Mouse (Mus musculus): ENCODE results near the gene Scd2. TPM values are rescaled to one million over a fixed set of nuclear protein-coding genes. Genes with fewer than 3 reads are reported as not detected.
A peak's percentile ranks its signal among the peaks of the same experiment; 100 is the strongest.
"Not testable (repeated sequence)": the region's sequence is repeated elsewhere in the genome, so short reads cannot be mapped to it uniquely, and the experiment has no call there.

Scd2 gene
- polyA plus RNA-seq, 1 experiment from 2014 or later: 6.2 TPM

- no peak for DNase-seq
- Histone ChIP-seq H3K9me3 (ENCODE audit: low read length) (no peaks in the 10 kb centered on the region), H3K9ac (replicated peaks) (no peak overlapping the region), H3K4me1 (ENCODE audit: insufficient read depth) (peaks cover 14% of the 10 kb centered on the region), H3K4me3 (ENCODE audit: low read depth, low read length) (no peak overlapping the region), H3K27ac (ENCODE audit: low read depth) (no peak overlapping the region), H3K36me3 (replicated peaks; ENCODE audit: insufficient read depth, low read length) (no peaks in the 10 kb centered on the region), H3K4me2 (ENCODE audit: low read depth, low read length) (no peak overlapping the region), H3K27me3 (ENCODE audit: insufficient read depth, low read length) (no peaks in the 10 kb centered on the region)
- ATAC-seq: no peak
- TF ChIP-seq EP300 (IDR thresholded peaks at IDR 0.05; ENCODE audit: low read depth) (no peak), CTCF (IDR thresholded peaks at IDR 0.05; ENCODE audit: low read depth) (no peak)
- 71% methylated on average over 5 of the region's 5 CpGs for WGBS (ENCODE audit: insufficient replicate concordance)
These were observed 16.6 kb upstream of the Scd2 start for GRCm38 (mm10) chr19:44276861-44277260.

GRCm38 (mm10) chr19:44277931-44278330 lies 15.5 kb upstream of the Scd2 start:
- DNase-seq: no peak
- 79% methylated on average over 8 of the region's 8 CpGs for WGBS (ENCODE audit: insufficient replicate concordance)
- no peaks in the 10 kb centered on the region for H3K27me3 ChIP-seq (ENCODE audit: insufficient read depth, low read length)
- peaks cover 23% of the 10 kb centered on the region for H3K4me1 ChIP-seq (ENCODE audit: insufficient read depth)
- H3K9ac ChIP-seq (replicated peaks): no peak overlapping the region
- ATAC-seq: no peak
- TF ChIP-seq EP300 (IDR thresholded peaks at IDR 0.05; ENCODE audit: low read depth) (no peak), CTCF (IDR thresholded peaks at IDR 0.05; ENCODE audit: low read depth) (no peak)
- H3K4me2 ChIP-seq (ENCODE audit: low read depth, low read length): no peak overlapping the region
- H3K27ac ChIP-seq (ENCODE audit: low read depth): no peak overlapping the region
- no peaks in the 10 kb centered on the region for H3K36me3 ChIP-seq (replicated peaks; ENCODE audit: insufficient read depth, low read length)
- H3K9me3 ChIP-seq (ENCODE audit: low read length): no peaks in the 10 kb centered on the region
- no peak overlapping the region for H3K4me3 ChIP-seq (ENCODE audit: low read depth, low read length)

DNA sequence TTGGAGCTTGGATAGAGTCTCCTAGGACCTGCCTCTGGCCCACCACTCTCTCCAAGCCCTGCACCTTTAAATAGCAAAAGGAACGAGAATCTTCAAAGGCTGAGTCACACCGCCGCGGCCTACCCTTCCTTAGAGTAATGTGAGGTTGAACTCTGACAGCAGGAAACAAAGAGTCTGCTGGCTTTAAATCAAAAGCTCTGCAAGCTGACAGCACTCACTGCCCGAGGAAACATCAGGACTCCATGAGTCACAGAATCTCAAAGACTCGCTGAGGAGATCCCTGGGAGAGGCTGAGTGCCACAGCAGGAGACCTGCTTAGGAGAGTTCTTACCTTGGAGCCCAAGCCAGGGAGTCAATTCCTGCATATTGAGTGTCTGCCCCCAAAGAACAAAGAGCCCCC lies 12.7 kb upstream of the Scd2 start:
- 0 out of 2 replicates have a peak overlapping the region, but pooled peaks have one; percentile 32 for H3K27ac ChIP-seq (ENCODE audit: low read depth)
- TF ChIP-seq CTCF (IDR thresholded peaks at IDR 0.05; ENCODE audit: low read depth) (no peak), EP300 (IDR thresholded peaks at IDR 0.05; ENCODE audit: low read depth) (no peak)
- peaks cover 48% of the 10 kb centered on the region for H3K4me1 ChIP-seq (ENCODE audit: insufficient read depth)
- H3K36me3 ChIP-seq (replicated peaks; ENCODE audit: insufficient read depth, low read length): no peaks in the 10 kb centered on the region
- no peak overlapping the region for H3K9ac ChIP-seq (replicated peaks)
- WGBS (ENCODE audit: insufficient replicate concordance): 24% methylated on average over 6 of the region's 6 CpGs
- no peaks in the 10 kb centered on the region for H3K9me3 ChIP-seq (ENCODE audit: low read length)
- ATAC-seq (no peak), DNase-seq (no peak)
- H3K27me3 ChIP-seq (ENCODE audit: insufficient read depth, low read length): no peaks in the 10 kb centered on the region
- H3K4me2 ChIP-seq (ENCODE audit: low read depth, low read length): no peak overlapping the region
- H3K4me3 ChIP-seq (ENCODE audit: low read depth, low read length): no peak overlapping the region

DNA sequence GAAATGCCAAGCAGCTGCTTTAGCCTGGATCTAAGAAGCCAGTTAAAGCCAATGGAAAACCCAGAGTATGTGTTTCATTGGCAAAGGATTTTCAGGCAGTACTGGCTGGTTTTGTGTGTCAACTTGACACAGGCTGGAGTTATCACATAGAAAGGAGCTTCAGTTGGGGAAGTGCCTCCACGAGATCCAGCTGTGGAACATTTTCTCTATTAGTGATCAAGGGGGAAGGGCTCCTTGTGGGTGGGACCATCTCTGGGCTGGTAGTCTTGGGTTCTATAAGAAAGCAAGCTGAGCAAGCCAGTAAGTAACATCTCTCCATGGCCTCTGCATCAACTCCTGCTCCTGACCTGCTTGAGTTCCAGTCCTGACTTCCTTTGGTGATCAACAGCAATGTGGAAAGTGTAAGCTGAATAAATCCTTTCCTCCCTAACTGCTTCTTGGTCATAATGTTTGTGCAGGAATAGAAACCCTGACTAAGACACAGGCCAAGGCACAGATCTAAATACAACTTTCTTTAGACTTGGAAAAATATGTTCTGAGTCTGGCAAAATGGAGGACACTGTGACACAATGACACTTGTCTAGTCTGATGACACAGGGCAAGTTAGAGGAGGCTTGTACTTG lies 11.5 kb upstream of the Scd2 start:
- not testable (repeated sequence) for H3K4me3 ChIP-seq (ENCODE audit: low read depth, low read length); H3K9me3 ChIP-seq (ENCODE audit: low read length); H3K9ac ChIP-seq (replicated peaks); H3K27me3 ChIP-seq (ENCODE audit: insufficient read depth, low read length); H3K36me3 ChIP-seq (replicated peaks; ENCODE audit: insufficient read depth, low read length); DNase-seq; ATAC-seq
- H3K4me2 ChIP-seq (ENCODE audit: low read depth, low read length): 0 out of 2 replicates have a peak overlapping the region, but pooled peaks have one; percentile 7
- peaks cover 54% of the 10 kb centered on the region for H3K4me1 ChIP-seq (ENCODE audit: insufficient read depth)
- 16% methylated on average over 1 of the region's 1 CpGs for WGBS (ENCODE audit: insufficient replicate concordance)
- peak overlapping the region; percentile 62 for H3K27ac ChIP-seq (ENCODE audit: low read depth)

GRCm38 (mm10) chr19:44282534-44283156 lies 10.8 kb upstream of the Scd2 start:
- peak overlapping the region; percentile 7; the same call in 1 of the 2 replicates for H3K4me2 ChIP-seq (ENCODE audit: low read depth, low read length)
- H3K27me3 ChIP-seq (ENCODE audit: insufficient read depth, low read length): no peaks in the 10 kb centered on the region
- H3K36me3 ChIP-seq (replicated peaks; ENCODE audit: insufficient read depth, low read length): no peaks in the 10 kb centered on the region
- no peak overlapping the region for H3K4me3 ChIP-seq (ENCODE audit: low read depth, low read length)
- ATAC-seq: no peak
- TF ChIP-seq EP300 (IDR thresholded peaks at IDR 0.05; ENCODE audit: low read depth) (no peak), CTCF (IDR thresholded peaks at IDR 0.05; ENCODE audit: low read depth) (no peak)
- peaks cover 54% of the 10 kb centered on the region for H3K4me1 ChIP-seq (ENCODE audit: insufficient read depth)
- 23% methylated on average over 9 of the region's 9 CpGs for WGBS (ENCODE audit: insufficient replicate concordance)
- DNase-seq: no peak
- H3K9ac ChIP-seq (replicated peaks): no peak overlapping the region
- H3K27ac ChIP-seq (ENCODE audit: low read depth): peak overlapping the region; percentile 74
- no peaks in the 10 kb centered on the region for H3K9me3 ChIP-seq (ENCODE audit: low read length)

- no peak for TF ChIP-seq CTCF (IDR thresholded peaks at IDR 0.05; ENCODE audit: low read depth)
- TF ChIP-seq EP300 (IDR thresholded peaks at IDR 0.05; ENCODE audit: low read depth): no peak
- H3K9ac ChIP-seq (replicated peaks): peak overlapping the region; percentile 71; the same call in 1 of the 2 replicates
- no peaks in the 10 kb centered on the region for H3K9me3 ChIP-seq (ENCODE audit: low read length)
- WGBS (ENCODE audit: insufficient replicate concordance): 34% methylated on average over 15 of the region's 15 CpGs
- ATAC-seq (no peak), DNase-seq (no peak)
- peak overlapping the region; percentile 74 for H3K27ac ChIP-seq (ENCODE audit: low read depth)
- peaks cover 57% of the 10 kb centered on the region for H3K4me1 ChIP-seq (ENCODE audit: insufficient read depth)
- peak overlapping the region; percentile 62 for H3K4me3 ChIP-seq (ENCODE audit: low read depth, low read length)
- peak overlapping the region; percentile 97 for H3K4me2 ChIP-seq (ENCODE audit: low read depth, low read length)
- no peaks in the 10 kb centered on the region for H3K27me3 ChIP-seq (ENCODE audit: insufficient read depth, low read length)
- no peaks in the 10 kb centered on the region for H3K36me3 ChIP-seq (replicated peaks; ENCODE audit: insufficient read depth, low read length)
These were observed 10.1 kb upstream of the Scd2 start for GRCm38 (mm10) chr19:44283157-44284024.

Data from liver, postnatal 0 days (tissue).